Mouse (Mus musculus): ENCODE results near the gene Pakap.

DNA sequence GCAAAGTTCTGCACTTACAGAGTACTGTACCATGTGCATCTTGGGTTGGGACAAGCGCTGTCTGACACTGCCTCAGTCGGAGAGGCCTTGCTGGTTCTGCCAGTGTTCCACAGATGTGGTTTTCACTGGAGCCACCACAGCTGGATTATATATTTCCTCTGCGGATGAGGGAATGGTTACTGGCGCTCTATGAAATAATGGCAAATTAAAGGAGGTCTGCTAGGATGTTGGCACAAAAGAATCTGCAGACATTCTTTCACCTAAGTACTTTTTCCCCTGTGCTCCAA is 1.0 kb downstream of the Pakap start:
- no peak for TF ChIP-seq CTCF (IDR thresholded peaks at IDR 0.05; ENCODE audit: borderline replicate concordance, extremely low read depth, insufficient read depth, insufficient read length)
- no peak for TF ChIP-seq POLR2A (IDR thresholded peaks at IDR 0.05; ENCODE audit: borderline replicate concordance, extremely low read depth, insufficient read depth, insufficient read length, poor library complexity, severe bottlenecking)
